Mouse (Mus musculus): ENCODE data around the gene Fastk. TPM values are rescaled to one million over a fixed set of nuclear protein-coding genes. Genes with fewer than 3 reads are reported as not detected.

Fastk gene
- total and polyA plus RNA-seq, 3 experiments, result 36.2 to 286 (median 95.9) TPM

DNA sequence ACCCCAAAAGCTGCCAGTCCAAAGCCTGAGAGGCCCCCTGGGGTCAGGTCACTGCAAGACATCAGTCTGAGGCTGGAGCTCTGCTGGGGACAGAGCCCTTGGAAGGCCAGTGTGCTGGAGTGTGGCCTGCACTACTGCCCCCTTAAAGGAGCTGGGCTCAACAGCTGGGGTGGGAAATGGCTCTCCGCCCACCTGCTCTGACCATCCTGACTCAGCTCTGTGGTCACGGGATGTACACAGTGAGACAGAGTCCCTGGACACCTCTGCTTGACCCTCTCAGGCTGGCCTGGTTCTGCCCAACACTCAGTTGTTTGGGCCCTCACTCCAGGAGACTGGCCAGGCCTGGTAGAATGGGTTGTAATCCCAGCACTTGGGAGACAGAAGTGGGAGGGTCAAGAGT, 35.6 kb downstream of the Fastk start:
- peaks cover 2% of the 10 kb centered on the region for H3K4me1 ChIP-seq (ENCODE audit: insufficient read depth, low read depth, low read length)
- H3K9me3 ChIP-seq (replicated peaks), result no peaks in the 10 kb centered on the region
- ATAC-seq (ENCODE audit: extremely low read depth, insufficient number of reproducible peaks, low FRiP score, poor library complexity, severe bottlenecking) (no peak), DNase-seq (ENCODE audit: low spot score) (no peak)
- TF ChIP-seq GATA2 (IDR thresholded peaks at IDR 0.05; ENCODE audit: borderline replicate concordance, low read depth, low read length), result no peak
- TF ChIP-seq GATA1 (IDR thresholded peaks at IDR 0.05; ENCODE audit: borderline replicate concordance, low read length), result no peak
- no peak for TF ChIP-seq TAL1 (conservative IDR thresholded peaks at IDR 0.05; ENCODE audit: low read depth, low read length)
- TF ChIP-seq POLR2AphosphoS5 (IDR thresholded peaks at IDR 0.05; ENCODE audit: insufficient replicate concordance, low read depth, low read length), result no peak
- TF ChIP-seq CTCF (IDR thresholded peaks at IDR 0.05; ENCODE audit: low read depth, low read length), result no peak
- peaks cover 62% of the 10 kb centered on the region for H3K36me3 ChIP-seq (replicated peaks)
- no peak overlapping the region for H3K4me3 ChIP-seq (ENCODE audit: low read depth, low read length)
- peaks cover 19% of the 10 kb centered on the region for H3K27me3 ChIP-seq (ENCODE audit: insufficient read depth, low read length)

DNA sequence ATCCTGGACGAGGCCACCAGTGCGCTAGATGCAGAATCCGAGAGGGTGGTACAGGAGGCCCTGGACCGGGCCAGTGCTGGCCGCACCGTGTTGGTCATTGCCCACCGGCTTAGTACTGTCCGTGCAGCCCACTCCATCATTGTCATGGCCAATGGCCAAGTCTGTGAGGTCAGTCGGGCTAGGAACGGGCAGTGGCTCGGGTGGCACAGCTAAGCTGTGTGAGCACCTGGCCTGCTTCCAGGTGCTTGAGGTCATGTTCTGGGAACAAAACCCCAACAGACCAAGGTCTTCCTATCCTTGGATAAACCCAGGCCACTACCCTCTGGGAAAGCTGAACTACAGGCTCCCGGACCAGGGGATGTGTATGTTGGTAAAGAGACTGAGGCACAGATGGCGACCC, 36.4 kb downstream of the Fastk start:
- H3K4me1 ChIP-seq (ENCODE audit: insufficient read depth, low read depth, low read length), result peaks cover 2% of the 10 kb centered on the region
- ATAC-seq (ENCODE audit: extremely low read depth, insufficient number of reproducible peaks, low FRiP score, poor library complexity, severe bottlenecking) (no peak), DNase-seq (ENCODE audit: low spot score) (no peak)
- peaks cover 11% of the 10 kb centered on the region for H3K27me3 ChIP-seq (ENCODE audit: insufficient read depth, low read length)
- H3K36me3 ChIP-seq (replicated peaks), result peaks cover 70% of the 10 kb centered on the region
- H3K9me3 ChIP-seq (replicated peaks), result no peaks in the 10 kb centered on the region
- TF ChIP-seq GATA2 (IDR thresholded peaks at IDR 0.05; ENCODE audit: borderline replicate concordance, low read depth, low read length) (no peak), CTCF (IDR thresholded peaks at IDR 0.05; ENCODE audit: low read depth, low read length) (no peak), POLR2AphosphoS5 (IDR thresholded peaks at IDR 0.05; ENCODE audit: insufficient replicate concordance, low read depth, low read length) (no peak), GATA1 (IDR thresholded peaks at IDR 0.05; ENCODE audit: borderline replicate concordance, low read length) (no peak), TAL1 (conservative IDR thresholded peaks at IDR 0.05; ENCODE audit: low read depth, low read length) (no peak)
- no peak overlapping the region for H3K4me3 ChIP-seq (ENCODE audit: low read depth, low read length)

DNA sequence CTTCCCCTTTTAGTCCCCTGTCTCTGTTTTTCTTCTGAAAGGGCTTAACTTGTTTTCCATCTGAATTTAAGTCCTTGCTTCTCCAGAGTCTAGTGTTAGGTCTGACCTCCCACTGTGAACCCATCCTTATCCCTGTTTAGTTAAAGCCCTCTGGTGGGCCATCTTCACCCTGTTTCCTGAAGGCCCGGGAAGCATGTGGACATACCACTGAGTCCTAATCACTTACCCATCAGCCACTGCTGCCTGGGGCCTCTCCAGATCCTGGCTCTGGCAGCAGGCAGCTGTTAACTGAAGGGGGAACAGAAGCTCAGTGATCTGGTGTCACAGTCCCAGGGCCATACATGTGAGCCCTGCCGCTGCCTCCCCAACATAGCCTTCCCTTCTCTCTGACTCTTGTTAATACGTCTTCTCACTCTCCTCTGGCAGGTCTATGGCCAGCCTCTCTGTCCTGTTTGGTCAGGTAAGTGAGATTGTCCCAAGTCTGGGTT, 39.7 kb downstream of the Fastk start:
- no peak for ATAC-seq (ENCODE audit: extremely low read depth, insufficient number of reproducible peaks, low FRiP score, poor library complexity, severe bottlenecking)
- H3K27me3 ChIP-seq (ENCODE audit: insufficient read depth, low read length), result no peaks in the 10 kb centered on the region
- H3K4me1 ChIP-seq (ENCODE audit: insufficient read depth, low read depth, low read length), result peaks cover 2% of the 10 kb centered on the region
- peaks cover 99% of the 10 kb centered on the region for H3K36me3 ChIP-seq (replicated peaks)
- TF ChIP-seq GATA2 (IDR thresholded peaks at IDR 0.05; ENCODE audit: borderline replicate concordance, low read depth, low read length), result no peak
- no peak for TF ChIP-seq GATA1 (IDR thresholded peaks at IDR 0.05; ENCODE audit: borderline replicate concordance, low read length)
- no peak for TF ChIP-seq POLR2AphosphoS5 (IDR thresholded peaks at IDR 0.05; ENCODE audit: insufficient replicate concordance, low read depth, low read length)
- TF ChIP-seq CTCF (IDR thresholded peaks at IDR 0.05; ENCODE audit: low read depth, low read length), result no peak
- TF ChIP-seq TAL1 (conservative IDR thresholded peaks at IDR 0.05; ENCODE audit: low read depth, low read length), result no peak
- no peaks in the 10 kb centered on the region for H3K9me3 ChIP-seq (replicated peaks)
- DNase-seq (ENCODE audit: low spot score), result no peak
- H3K4me3 ChIP-seq (ENCODE audit: low read depth, low read length), result no peak overlapping the region

DNA sequence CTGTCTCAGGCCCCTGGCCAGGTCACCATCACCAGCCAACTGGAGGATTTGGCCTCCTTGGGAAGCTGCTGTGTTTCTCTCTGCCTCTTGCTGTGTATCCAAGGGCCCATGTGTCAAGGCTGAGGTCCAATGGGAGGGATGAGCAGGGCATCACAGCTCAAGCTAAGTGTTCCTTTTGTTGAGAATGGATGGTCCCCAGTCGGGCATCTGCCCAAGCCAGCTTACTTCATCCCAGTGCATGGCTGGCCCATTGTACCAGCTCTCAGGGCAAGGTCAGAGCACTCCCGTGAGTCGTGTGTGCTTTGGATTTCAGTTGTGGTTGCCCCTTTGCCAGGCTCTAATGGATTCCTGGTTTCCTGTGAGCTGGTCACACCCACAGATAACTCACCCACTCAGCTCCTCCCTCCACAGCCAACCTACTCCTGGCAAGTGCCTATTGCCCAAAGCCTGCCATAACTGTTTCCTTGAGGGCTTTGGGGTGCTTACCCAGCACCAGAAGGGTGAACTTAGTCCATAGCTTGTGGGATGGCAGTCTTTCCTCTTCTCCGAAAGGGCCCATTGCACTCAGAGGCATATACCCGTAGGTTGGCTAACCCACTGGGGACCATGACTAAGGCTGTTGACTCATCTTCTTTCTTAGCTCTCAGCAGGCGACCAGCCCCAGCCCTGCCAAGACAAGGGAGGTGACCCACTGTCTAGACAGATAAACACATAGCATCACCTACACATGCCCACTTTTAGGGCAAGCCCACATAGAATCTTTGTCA, 40.3 kb downstream of the Fastk start:
- Histone ChIP-seq H3K36me3 (replicated peaks) (peaks cover 100% of the 10 kb centered on the region), H3K9me3 (replicated peaks) (no peaks in the 10 kb centered on the region), H3K27me3 (ENCODE audit: insufficient read depth, low read length) (no peaks in the 10 kb centered on the region), H3K4me3 (ENCODE audit: low read depth, low read length) (no peak overlapping the region), H3K4me1 (ENCODE audit: insufficient read depth, low read depth, low read length) (peaks cover 3% of the 10 kb centered on the region)
- DNase-seq (ENCODE audit: low spot score) (no peak), ATAC-seq (ENCODE audit: extremely low read depth, insufficient number of reproducible peaks, low FRiP score, poor library complexity, severe bottlenecking) (no peak)
- TF ChIP-seq CTCF (IDR thresholded peaks at IDR 0.05; ENCODE audit: low read depth, low read length) (no peak), GATA1 (IDR thresholded peaks at IDR 0.05; ENCODE audit: borderline replicate concordance, low read length) (no peak), POLR2AphosphoS5 (IDR thresholded peaks at IDR 0.05; ENCODE audit: insufficient replicate concordance, low read depth, low read length) (no peak), TAL1 (conservative IDR thresholded peaks at IDR 0.05; ENCODE audit: low read depth, low read length) (no peak), GATA2 (IDR thresholded peaks at IDR 0.05; ENCODE audit: borderline replicate concordance, low read depth, low read length) (no peak)

DNA sequence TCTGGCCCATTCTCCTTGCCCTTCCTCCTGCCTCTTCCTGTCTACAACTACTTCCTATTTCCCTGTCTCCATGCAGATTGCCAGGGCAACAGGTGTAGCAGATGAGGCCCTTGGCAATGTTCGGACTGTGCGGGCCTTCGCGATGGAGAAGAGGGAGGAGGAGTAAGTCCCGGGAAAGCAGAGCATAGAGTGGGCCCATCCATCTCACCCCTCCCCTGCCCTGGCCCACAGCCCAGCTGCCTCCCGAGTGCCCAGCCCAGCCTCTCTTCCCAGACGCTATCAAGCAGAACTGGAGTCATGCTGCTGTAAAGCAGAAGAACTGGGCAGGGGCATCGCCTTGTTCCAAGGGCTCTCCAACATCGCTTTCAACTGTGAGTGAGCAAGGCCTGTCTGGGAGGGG, 43.1 kb downstream of the Fastk start:
- ATAC-seq (ENCODE audit: extremely low read depth, insufficient number of reproducible peaks, low FRiP score, poor library complexity, severe bottlenecking) (no peak), DNase-seq (ENCODE audit: low spot score) (no peak)
- H3K9me3 ChIP-seq (replicated peaks), result no peaks in the 10 kb centered on the region
- H3K36me3 ChIP-seq (replicated peaks), result peaks cover 94% of the 10 kb centered on the region
- H3K27me3 ChIP-seq (ENCODE audit: insufficient read depth, low read length), result no peaks in the 10 kb centered on the region
- H3K4me1 ChIP-seq (ENCODE audit: insufficient read depth, low read depth, low read length), result peaks cover 10% of the 10 kb centered on the region; the same call in 1 of the 2 replicates
- TF ChIP-seq POLR2AphosphoS5 (IDR thresholded peaks at IDR 0.05; ENCODE audit: insufficient replicate concordance, low read depth, low read length) (no peak), GATA2 (IDR thresholded peaks at IDR 0.05; ENCODE audit: borderline replicate concordance, low read depth, low read length) (no peak), CTCF (IDR thresholded peaks at IDR 0.05; ENCODE audit: low read depth, low read length) (no peak), TAL1 (conservative IDR thresholded peaks at IDR 0.05; ENCODE audit: low read depth, low read length) (no peak), GATA1 (IDR thresholded peaks at IDR 0.05; ENCODE audit: borderline replicate concordance, low read length) (no peak)
- no peak overlapping the region for H3K4me3 ChIP-seq (ENCODE audit: low read depth, low read length)

DNA sequence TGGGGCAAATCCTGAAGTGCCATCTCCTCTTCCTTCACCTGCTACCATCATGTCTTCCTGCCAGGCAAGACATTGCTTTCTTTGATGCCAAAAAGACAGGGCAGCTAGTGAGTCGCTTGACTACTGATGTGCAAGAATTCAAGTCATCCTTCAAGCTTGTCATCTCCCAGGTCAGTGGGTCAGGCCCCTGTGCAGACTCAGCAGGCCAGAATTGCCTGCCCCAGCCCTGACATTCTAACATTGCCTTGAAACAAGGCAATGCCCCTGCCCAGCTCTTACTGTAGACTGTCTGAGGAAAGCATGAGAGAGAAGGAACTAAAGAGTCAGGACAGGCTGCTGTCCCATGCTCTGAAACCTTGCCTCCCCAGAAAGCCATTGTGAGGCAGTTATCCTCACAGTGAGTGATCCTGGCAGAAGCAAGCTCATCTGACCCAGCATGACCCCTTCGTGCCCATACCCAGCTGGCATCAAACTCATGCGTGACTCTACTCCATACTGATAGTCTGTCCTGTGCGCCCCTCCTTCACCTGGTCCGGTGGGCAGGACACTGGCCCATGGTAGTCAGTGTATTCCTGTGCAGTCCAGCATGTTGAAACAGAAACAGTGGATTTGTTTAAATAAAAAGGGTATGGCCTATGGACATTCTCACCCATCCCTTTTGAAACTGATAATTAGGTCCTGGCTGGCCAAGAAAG, 44.0 kb downstream of the Fastk start:
- Histone ChIP-seq H3K27me3 (ENCODE audit: insufficient read depth, low read length) (no peaks in the 10 kb centered on the region), H3K36me3 (replicated peaks) (peaks cover 91% of the 10 kb centered on the region), H3K4me1 (ENCODE audit: insufficient read depth, low read depth, low read length) (peaks cover 10% of the 10 kb centered on the region; the same call in 1 of the 2 replicates), H3K9me3 (replicated peaks) (no peaks in the 10 kb centered on the region), H3K4me3 (ENCODE audit: low read depth, low read length) (no peak overlapping the region)
- no peak for DNase-seq (ENCODE audit: low spot score)
- TF ChIP-seq TAL1 (conservative IDR thresholded peaks at IDR 0.05; ENCODE audit: low read depth, low read length), result no peak
- TF ChIP-seq CTCF (IDR thresholded peaks at IDR 0.05; ENCODE audit: low read depth, low read length), result no peak
- no peak for TF ChIP-seq POLR2AphosphoS5 (IDR thresholded peaks at IDR 0.05; ENCODE audit: insufficient replicate concordance, low read depth, low read length)
- TF ChIP-seq GATA1 (IDR thresholded peaks at IDR 0.05; ENCODE audit: borderline replicate concordance, low read length), result no peak
- no peak for TF ChIP-seq GATA2 (IDR thresholded peaks at IDR 0.05; ENCODE audit: borderline replicate concordance, low read depth, low read length)
- ATAC-seq (ENCODE audit: extremely low read depth, insufficient number of reproducible peaks, low FRiP score, poor library complexity, severe bottlenecking), result no peak

Data from G1E (cell line).